Mouse (Mus musculus) neural tube, embryonic 11.5 days (tissue): ENCODE measurements around the gene Fbxo36. TPM values are rescaled to one million over a fixed set of nuclear protein-coding genes. Genes with fewer than 3 reads are reported as not detected.

Experiments used
- ATAC-seq: fragments of 200-750 bp; cut with Nextera tagmentation; 2 replicates; pipeline ENCODE4 v1.8.0; 2017; ENCODE audit warnings: moderate number of reproducible peaks, mild to moderate bottlenecking, moderate TSS enrichment, moderate library complexity; ENCODE audit not compliant: insufficient read depth, low FRiP score, low TSS enrichment
- DNase-seq: peaks from one replicate; pipeline ENCODE4 v3.0.0-alpha.2; 2015; ENCODE audit warnings: low spot score
- H3K27ac ChIP-seq: fragments of 300-500 bp; sonication (generic); 2 replicates; pipeline ENCODE4 v1.5.1; 2014; ENCODE audit warnings: low read depth, mild to moderate bottlenecking, low read length
- H3K27me3 ChIP-seq: fragments of 300-500 bp; sonication (generic); 2 replicates; pipeline ENCODE4 v1.6.1; 2014; ENCODE audit warnings: mild to moderate bottlenecking, low read length, mixed read lengths; ENCODE audit not compliant: control insufficient read depth, insufficient read depth
- H3K36me3 ChIP-seq: fragments of 300-500 bp; sonication (generic); 2 replicates; pipeline ENCODE4 v1.6.1; 2014; ENCODE audit warnings: mild to moderate bottlenecking, low read length, moderate library complexity, mixed read lengths; ENCODE audit not compliant: control insufficient read depth, insufficient read depth
- H3K4me1 ChIP-seq: fragments of 300-500 bp; sonication (generic); 2 replicates; pipeline ENCODE4 v1.6.1; 2014; ENCODE audit warnings: low read length, mixed read lengths; ENCODE audit not compliant: control insufficient read depth, insufficient read depth
- H3K4me2 ChIP-seq: fragments of 300-500 bp; sonication (generic); 2 replicates; pipeline ENCODE4 v1.6.1; 2014; ENCODE audit warnings: low read depth, mild to moderate bottlenecking, moderate library complexity
- H3K4me3 ChIP-seq: fragments of 300-500 bp; sonication (generic); 2 replicates; pipeline ENCODE4 v1.5.1; 2014; ENCODE audit warnings: low read depth, low read length
- H3K9ac ChIP-seq: fragments of 300-500 bp; sonication (generic); 2 replicates; pipeline ENCODE4 v1.6.1; 2014; ENCODE audit warnings: mild to moderate bottlenecking, low read length
- H3K9me3 ChIP-seq: fragments of 300-500 bp; sonication (generic); 2 replicates; pipeline ENCODE4 v1.6.1; 2016; ENCODE audit warnings: low read length; ENCODE audit not compliant: control insufficient read depth
- WGBS: fragments of 180-500 bp; shearing (Covaris S2); extraction: QIAGEN DNeasy Blood & Tissue Kit; methylation state at CpG from one replicate; pipeline ENCODE4 v1.1.7; 2014; 5-methylcytosine and 5-hydroxymethylcytosine counted together
- polyA plus RNA-seq: library from polyadenylated mRNA; unstranded; fragments of >200 nt; fragmentation: Nextera tagmentation; extraction: Ambion mirVana; gene quantifications from 2 replicates; pipeline ENCODE4 v1.2.1, GENCODE M21; 2014

Gene Fbxo36
- polyA plus RNA-seq, 1 experiment from 2014 or later = 6.7 TPM

GRCm38 (mm10) chr1:84851512-84852235 lies 12.0 kb downstream of the Fbxo36 start:
- 51% methylated on average over 9 of the region's 9 CpGs for WGBS

GRCm38 (mm10) chr1:84853721-84854120 lies 14.1 kb downstream of the Fbxo36 start:
- Histone ChIP-seq H3K4me1 (no peaks in the 10 kb centered on the region), H3K27me3 (no peaks in the 10 kb centered on the region), H3K27ac (no peak overlapping the region), H3K9me3 (no peaks in the 10 kb centered on the region), H3K4me2 (no peak overlapping the region), H3K4me3 (no peak overlapping the region), H3K36me3 (no peaks in the 10 kb centered on the region), H3K9ac (no peak overlapping the region)
- ATAC-seq (no peak), DNase-seq (no peak)
- WGBS = 91% methylated on average over 1 of the region's 1 CpGs

More at GRCm38 (mm10) chr1:84851512-84852235, 12.0 kb downstream of the Fbxo36 start:
- H3K27ac ChIP-seq = no peak overlapping the region
- no peak overlapping the region for H3K4me3 ChIP-seq
- H3K4me1 ChIP-seq = no peaks in the 10 kb centered on the region
- H3K9me3 ChIP-seq = no peaks in the 10 kb centered on the region
- no peaks in the 10 kb centered on the region for H3K27me3 ChIP-seq
- DNase-seq = no peak
- no peak for ATAC-seq
- H3K36me3 ChIP-seq = no peaks in the 10 kb centered on the region
- no peak overlapping the region for H3K9ac ChIP-seq
- no peak overlapping the region for H3K4me2 ChIP-seq

- 88% methylated on average over 2 of the region's 2 CpGs for WGBS
Measured at GRCm38 (mm10) chr1:84854966-84855365, 15.3 kb downstream of the Fbxo36 start.

GRCm38 (mm10) chr1:84855756-84856155 lies 16.1 kb downstream of the Fbxo36 start:
- Histone ChIP-seq H3K9ac (no peak overlapping the region), H3K27me3 (no peaks in the 10 kb centered on the region), H3K4me2 (no peak overlapping the region), H3K27ac (no peak overlapping the region), H3K4me1 (no peaks in the 10 kb centered on the region), H3K36me3 (no peaks in the 10 kb centered on the region), H3K4me3 (no peak overlapping the region), H3K9me3 (no peaks in the 10 kb centered on the region)
- 90% methylated on average over 2 of the region's 2 CpGs for WGBS
- DNase-seq (no peak), ATAC-seq (no peak)

More at GRCm38 (mm10) chr1:84854966-84855365, 15.3 kb downstream of the Fbxo36 start:
- Histone ChIP-seq H3K27me3 (no peaks in the 10 kb centered on the region), H3K9ac (no peak overlapping the region), H3K4me1 (no peaks in the 10 kb centered on the region), H3K36me3 (no peaks in the 10 kb centered on the region), H3K4me3 (no peak overlapping the region), H3K4me2 (no peak overlapping the region), H3K9me3 (no peaks in the 10 kb centered on the region), H3K27ac (no peak overlapping the region)
- ATAC-seq (no peak), DNase-seq (no peak)

- Histone ChIP-seq H3K9ac (no peak overlapping the region), H3K27me3 (no peaks in the 10 kb centered on the region), H3K4me3 (no peak overlapping the region), H3K36me3 (no peaks in the 10 kb centered on the region), H3K4me2 (no peak overlapping the region), H3K9me3 (no peaks in the 10 kb centered on the region), H3K27ac (no peak overlapping the region), H3K4me1 (no peaks in the 10 kb centered on the region)
- no peak for DNase-seq
- ATAC-seq = no peak
- WGBS = 90% methylated on average over 6 of the region's 6 CpGs
Measured at GRCm38 (mm10) chr1:84859597-84859996, 20.0 kb downstream of the Fbxo36 start.

- H3K36me3 ChIP-seq = no peaks in the 10 kb centered on the region
- H3K27ac ChIP-seq = no peak overlapping the region
- ATAC-seq (no peak), DNase-seq (no peak)
- H3K9ac ChIP-seq = no peak overlapping the region
- H3K27me3 ChIP-seq = no peaks in the 10 kb centered on the region
- H3K4me3 ChIP-seq = no peak overlapping the region
- H3K4me2 ChIP-seq = no peak overlapping the region
- 81% methylated on average over 10 of the region's 10 CpGs for WGBS
- H3K4me1 ChIP-seq = no peaks in the 10 kb centered on the region
- H3K9me3 ChIP-seq = no peaks in the 10 kb centered on the region
Measured at GRCm38 (mm10) chr1:84860360-84861254, 21.0 kb downstream of the Fbxo36 start.

- no peak overlapping the region for H3K4me3 ChIP-seq
- no peaks in the 10 kb centered on the region for H3K36me3 ChIP-seq
- H3K27me3 ChIP-seq = no peaks in the 10 kb centered on the region
- no peak overlapping the region for H3K27ac ChIP-seq
- no peaks in the 10 kb centered on the region for H3K9me3 ChIP-seq
- H3K9ac ChIP-seq = no peak overlapping the region
- WGBS = 53% methylated on average over 1 of the region's 1 CpGs
- no peak for ATAC-seq
- H3K4me1 ChIP-seq = no peaks in the 10 kb centered on the region
- no peak for DNase-seq
- H3K4me2 ChIP-seq = no peak overlapping the region
Measured at GRCm38 (mm10) chr1:84861255-84861630, 21.6 kb downstream of the Fbxo36 start.

GRCm38 (mm10) chr1:84864645-84865044 lies 25.0 kb downstream of the Fbxo36 start:
- WGBS = 64% methylated on average over 2 of the region's 2 CpGs

More at GRCm38 (mm10) chr1:84864645-84865044, 25.0 kb downstream of the Fbxo36 start:
- Histone ChIP-seq H3K4me1 (no peaks in the 10 kb centered on the region), H3K4me2 (no peak overlapping the region), H3K4me3 (no peak overlapping the region), H3K27me3 (no peaks in the 10 kb centered on the region), H3K27ac (no peak overlapping the region), H3K36me3 (no peaks in the 10 kb centered on the region), H3K9me3 (no peaks in the 10 kb centered on the region), H3K9ac (no peak overlapping the region)
- DNase-seq (no peak), ATAC-seq (no peak)
